Mouse (Mus musculus): Measurements from ENCODE around the gene Nav2. TPM values are rescaled to one million over a fixed set of nuclear protein-coding genes. Genes with fewer than 3 reads are reported as not detected.
A peak's percentile ranks its signal among the peaks of the same experiment; 100 is the strongest.

Nav2 gene
- total and polyA plus RNA-seq, 3 experiments = 20.4 to 49.9 (median 34.4) TPM

- DNase-seq = peak in 1 of 2 experiments; percentile 61
- intact Hi-C loops (cut with DNase I) = no loop called here
- TF ChIP-seq CTCF (IDR thresholded peaks at IDR 0.05) (no peak), EP300 (IDR thresholded peaks at IDR 0.05; ENCODE audit: insufficient read depth, low read depth, low read length) (0 out of 2 replicates have a peak, but pooled peaks have one; percentile 3)
- Histone ChIP-seq H3K27me3 (ENCODE audit: control insufficient read depth, insufficient read depth, low read length) (no peaks in the 10 kb centered on the region), H3K79me2 (replicated peaks; ENCODE audit: control insufficient read depth, insufficient read depth, low read length) (no peaks in the 10 kb centered on the region), H3K4me3 (no peak overlapping the region), H3K9ac (ENCODE audit: low read depth, low read length) (no peak overlapping the region), H3K36me3 (ENCODE audit: control insufficient read depth, insufficient read depth, low read length) (no peaks in the 10 kb centered on the region), H3K4me1 (ENCODE audit: control insufficient read depth, insufficient read depth, low read length) (peaks cover 17% of the 10 kb centered on the region), H3K27ac (no peak overlapping the region; the same call in 1 of the 2 replicates)
- 52% methylated on average over 5 of the region's 5 CpGs for WGBS
Observed at GRCm38 (mm10) chr7:49206775-49207676, 298.5 kb downstream of the Nav2 start.

- intact Hi-C loops (cut with DNase I) = no loop called here
Observed at GRCm38 (mm10) chr7:49209526-49209925, 301.0 kb downstream of the Nav2 start.

GRCm38 (mm10) chr7:49210721-49211120, 302.2 kb downstream of the Nav2 start:
- peak in 1 of 2 experiments; percentile 26 for DNase-seq
- intact Hi-C loops (cut with DNase I) = no loop called here
- peak overlapping the region; percentile 83 for H3K27ac ChIP-seq

More at GRCm38 (mm10) chr7:49209526-49209925, 301.0 kb downstream of the Nav2 start:
- no peaks in the 10 kb centered on the region for H3K27me3 ChIP-seq (ENCODE audit: control insufficient read depth, insufficient read depth, low read length)
- 0 out of 2 replicates have a peak, but pooled peaks cover 2% of the 10 kb centered on the region for H3K36me3 ChIP-seq (ENCODE audit: control insufficient read depth, insufficient read depth, low read length)
- no peaks in the 10 kb centered on the region for H3K79me2 ChIP-seq (replicated peaks; ENCODE audit: control insufficient read depth, insufficient read depth, low read length)
- H3K27ac ChIP-seq = peak overlapping the region; percentile 83
- H3K4me1 ChIP-seq (ENCODE audit: control insufficient read depth, insufficient read depth, low read length) = peaks cover 21% of the 10 kb centered on the region
- 48% methylated on average over 7 of the region's 7 CpGs for WGBS
- H3K4me3 ChIP-seq = no peak overlapping the region
- TF ChIP-seq POLR2A (IDR thresholded peaks at IDR 0.05; ENCODE audit: insufficient read depth, low read depth, low read length) (peak; percentile 70), CTCF (IDR thresholded peaks at IDR 0.05) (no peak), EP300 (IDR thresholded peaks at IDR 0.05; ENCODE audit: insufficient read depth, low read depth, low read length) (peak; percentile 65; the same call in 1 of the 2 replicates)
- H3K9ac ChIP-seq (ENCODE audit: low read depth, low read length) = no peak overlapping the region
- peak; percentile 64 to 65 for DNase-seq

GRCm38 (mm10) chr7:49213011-49213410, 304.5 kb downstream of the Nav2 start:
- Histone ChIP-seq H3K9ac (ENCODE audit: low read depth, low read length) (peak overlapping the region; percentile 33; the same call in 1 of the 2 replicates), H3K4me3 (no peak overlapping the region), H3K27me3 (ENCODE audit: control insufficient read depth, insufficient read depth, low read length) (no peaks in the 10 kb centered on the region), H3K4me1 (ENCODE audit: control insufficient read depth, insufficient read depth, low read length) (peaks cover 19% of the 10 kb centered on the region), H3K27ac (peak overlapping the region; percentile 67), H3K36me3 (ENCODE audit: control insufficient read depth, insufficient read depth, low read length) (0 out of 2 replicates have a peak, but pooled peaks cover 2% of the 10 kb centered on the region), H3K79me2 (replicated peaks; ENCODE audit: control insufficient read depth, insufficient read depth, low read length) (no peaks in the 10 kb centered on the region)
- no peak for TF ChIP-seq POLR2A (IDR thresholded peaks at IDR 0.05; ENCODE audit: insufficient read depth, low read depth, low read length)
- no peak for TF ChIP-seq CTCF (IDR thresholded peaks at IDR 0.05)
- TF ChIP-seq EP300 (IDR thresholded peaks at IDR 0.05; ENCODE audit: insufficient read depth, low read depth, low read length) = 0 out of 2 replicates have a peak, but pooled peaks have one; percentile 22
- whole genome bisulfite sequencing = 5% methylated on average over 4 of the region's 4 CpGs
- peak; percentile 58 to 75 for DNase-seq
- intact Hi-C loops (cut with DNase I) = no loop called here

More at GRCm38 (mm10) chr7:49210721-49211120, 302.2 kb downstream of the Nav2 start:
- Histone ChIP-seq H3K9ac (ENCODE audit: low read depth, low read length) (no peak overlapping the region), H3K4me1 (ENCODE audit: control insufficient read depth, insufficient read depth, low read length) (peaks cover 21% of the 10 kb centered on the region), H3K27me3 (ENCODE audit: control insufficient read depth, insufficient read depth, low read length) (no peaks in the 10 kb centered on the region), H3K79me2 (replicated peaks; ENCODE audit: control insufficient read depth, insufficient read depth, low read length) (no peaks in the 10 kb centered on the region), H3K4me3 (no peak overlapping the region), H3K36me3 (ENCODE audit: control insufficient read depth, insufficient read depth, low read length) (0 out of 2 replicates have a peak, but pooled peaks cover 2% of the 10 kb centered on the region)
- WGBS = 43% methylated on average over 8 of the region's 8 CpGs
- TF ChIP-seq POLR2A (IDR thresholded peaks at IDR 0.05; ENCODE audit: insufficient read depth, low read depth, low read length) = no peak
- TF ChIP-seq EP300 (IDR thresholded peaks at IDR 0.05; ENCODE audit: insufficient read depth, low read depth, low read length) = no peak
- TF ChIP-seq CTCF (IDR thresholded peaks at IDR 0.05) = no peak

- peaks cover 4% of the 10 kb centered on the region for H3K4me1 ChIP-seq (ENCODE audit: control insufficient read depth, insufficient read depth, low read length)
- H3K36me3 ChIP-seq (ENCODE audit: control insufficient read depth, insufficient read depth, low read length) = 0 out of 2 replicates have a peak, but pooled peaks cover 2% of the 10 kb centered on the region
- TF ChIP-seq CTCF (IDR thresholded peaks at IDR 0.05) = no peak
- no peak for TF ChIP-seq POLR2A (IDR thresholded peaks at IDR 0.05; ENCODE audit: insufficient read depth, low read depth, low read length)
- no peak for TF ChIP-seq EP300 (IDR thresholded peaks at IDR 0.05; ENCODE audit: insufficient read depth, low read depth, low read length)
- intact Hi-C loops (cut with DNase I) = no loop called here
- no peaks in the 10 kb centered on the region for H3K79me2 ChIP-seq (replicated peaks; ENCODE audit: control insufficient read depth, insufficient read depth, low read length)
- no peak overlapping the region for H3K4me3 ChIP-seq
- DNase-seq = no peak
- H3K9ac ChIP-seq (ENCODE audit: low read depth, low read length) = no peak overlapping the region
- no peak overlapping the region for H3K27ac ChIP-seq
- WGBS = 94% methylated on average over 6 of the region's 6 CpGs
- no peaks in the 10 kb centered on the region for H3K27me3 ChIP-seq (ENCODE audit: control insufficient read depth, insufficient read depth, low read length)
Observed at GRCm38 (mm10) chr7:49217786-49218185, 309.3 kb downstream of the Nav2 start.

- H3K4me3 ChIP-seq = no peak overlapping the region
- H3K9ac ChIP-seq (ENCODE audit: low read depth, low read length) = no peak overlapping the region
- H3K79me2 ChIP-seq (replicated peaks; ENCODE audit: control insufficient read depth, insufficient read depth, low read length) = no peaks in the 10 kb centered on the region
- no peak overlapping the region for H3K27ac ChIP-seq
- 66% methylated on average over 5 of the region's 5 CpGs for WGBS
- no peak for TF ChIP-seq CTCF (IDR thresholded peaks at IDR 0.05)
- no peak for TF ChIP-seq EP300 (IDR thresholded peaks at IDR 0.05; ENCODE audit: insufficient read depth, low read depth, low read length)
- TF ChIP-seq POLR2A (IDR thresholded peaks at IDR 0.05; ENCODE audit: insufficient read depth, low read depth, low read length) = no peak
- DNase-seq = no peak
- H3K27me3 ChIP-seq (ENCODE audit: control insufficient read depth, insufficient read depth, low read length) = no peaks in the 10 kb centered on the region
- H3K36me3 ChIP-seq (ENCODE audit: control insufficient read depth, insufficient read depth, low read length) = no peaks in the 10 kb centered on the region
- intact Hi-C loops (cut with DNase I) = no loop called here
- H3K4me1 ChIP-seq (ENCODE audit: control insufficient read depth, insufficient read depth, low read length) = no peaks in the 10 kb centered on the region
Observed at GRCm38 (mm10) chr7:49225741-49226140, 317.2 kb downstream of the Nav2 start.

Measured in heart, adult 2 months (tissue).